8 mouse cellular contexts compared by ENCODE assay signal in genomic region chr7:120635362-120635781, GRCm38 (mm10). TPM values are rescaled to one million over a fixed set of nuclear protein-coding genes. Genes with fewer than 3 reads are reported as not detected.
A peak's percentile ranks its signal among the peaks of the same experiment; 100 is the strongest.
DNase-seq lines count a peak whose midpoint lies in the region; ATAC-seq and TF ChIP-seq lines count a peak whose summit lies in the region.

No protein-coding gene starts in this region.

- peak overlapping the region; percentile 97 for H3K9ac ChIP-seq in embryonic facial prominence, embryonic 13.5 days
- peak overlapping the region; percentile 94 for H3K9ac ChIP-seq in neural tube, embryonic 14.5 days (replicated peaks; ENCODE audit: low read depth, low read length)

- peak; percentile 23; the same call in 1 of the 2 replicates for ATAC-seq in embryonic facial prominence, embryonic 13.5 days (ENCODE audit: insufficient number of reproducible peaks, insufficient read depth, low FRiP score, low TSS enrichment, low read depth)
- no peak; the same call in 1 of the 2 replicates for ATAC-seq in neural tube, embryonic 14.5 days (ENCODE audit: low read depth)

- no peak for DNase-seq in left cerebral cortex, adult 2 months (ENCODE audit: extremely low spot score in 1 of 2, low spot score in 2 of 2)
- DNase-seq in left cerebral cortex, postnatal 4 days = no peak
- no peak for DNase-seq in limb, embryonic 10.5 days (ENCODE audit: low spot score)
- no peak for DNase-seq in left cerebral cortex, postnatal 14 days (ENCODE audit: low spot score in 2 of 2)
- DNase-seq in spleen, adult 12 weeks (ENCODE audit: low spot score) = no peak
- DNase-seq in adrenal gland, postnatal 4 days (ENCODE audit: low spot score in 2 of 2) = no peak

- H3K4me1 ChIP-seq in embryonic facial prominence, embryonic 13.5 days = peaks cover 17% of the 10 kb centered on the region
- H3K4me1 ChIP-seq in limb, embryonic 10.5 days = peaks cover 14% of the 10 kb centered on the region
- H3K4me1 ChIP-seq in neural tube, embryonic 14.5 days (ENCODE audit: control insufficient read depth, insufficient read depth, low read length) = peaks cover 9% of the 10 kb centered on the region

- H3K27me3 ChIP-seq in embryonic facial prominence, embryonic 13.5 days = no peaks in the 10 kb centered on the region
- H3K27me3 ChIP-seq in limb, embryonic 10.5 days (ENCODE audit: low read depth, poor library complexity, severe bottlenecking) = no peaks in the 10 kb centered on the region
- H3K27me3 ChIP-seq in neural tube, embryonic 14.5 days (ENCODE audit: control insufficient read depth, insufficient read depth, low read length) = no peaks in the 10 kb centered on the region

- no peaks in the 10 kb centered on the region for H3K9me3 ChIP-seq in embryonic facial prominence, embryonic 13.5 days
- no peaks in the 10 kb centered on the region for H3K9me3 ChIP-seq in limb, embryonic 10.5 days (replicated peaks)
- no peaks in the 10 kb centered on the region for H3K9me3 ChIP-seq in neural tube, embryonic 14.5 days (ENCODE audit: control insufficient read depth, low read length)

- H3K27ac ChIP-seq in left cerebral cortex, adult 2 months = peak overlapping the region; percentile 97
- peak overlapping the region; percentile 97 for H3K27ac ChIP-seq in embryonic facial prominence, embryonic 13.5 days
- H3K27ac ChIP-seq in limb, embryonic 10.5 days = peak overlapping the region; percentile 92
- H3K27ac ChIP-seq in neural tube, embryonic 14.5 days (ENCODE audit: low read depth, low read length) = peak overlapping the region; percentile 89

- intact Hi-C loops in left cerebral cortex, adult 2 months (cut with DNase I) = loop anchor here (10.0 kb wide), 2 partner anchors 399 to 489 kb away; partner anchors contain the start of gene Mettl9
- intact Hi-C loops in left cerebral cortex, postnatal 4 days (cut with DNase I) = no loop called here
- intact Hi-C loops in left cerebral cortex, postnatal 14 days (cut with DNase I) = no loop called here

- WGBS in embryonic facial prominence, embryonic 13.5 days = under 1% methylated on average over 32 of the region's 32 CpGs
- under 1% methylated on average over 32 of the region's 32 CpGs for WGBS in limb, embryonic 10.5 days
- under 1% methylated on average over 30 of the region's 32 CpGs for whole genome bisulfite sequencing in neural tube, embryonic 14.5 days

- peaks cover 28% of the 10 kb centered on the region for H3K36me3 ChIP-seq in embryonic facial prominence, embryonic 13.5 days
- peaks cover 31% of the 10 kb centered on the region for H3K36me3 ChIP-seq in limb, embryonic 10.5 days
- peaks cover 23% of the 10 kb centered on the region for H3K36me3 ChIP-seq in neural tube, embryonic 14.5 days (ENCODE audit: control insufficient read depth, insufficient read depth, low read length)

- TF ChIP-seq CTCF in left cerebral cortex, adult 2 months (IDR thresholded peaks at IDR 0.05) = no peak

- H3K4me3 ChIP-seq in left cerebral cortex, adult 2 months = peak overlapping the region; percentile 87
- H3K4me3 ChIP-seq in embryonic facial prominence, embryonic 13.5 days = peak overlapping the region; percentile 100
- H3K4me3 ChIP-seq in limb, embryonic 10.5 days = peak overlapping the region; percentile 86
- H3K4me3 ChIP-seq in neural tube, embryonic 14.5 days (ENCODE audit: low read depth, low read length) = peak overlapping the region; percentile 99

- peak overlapping the region; percentile 96 for H3K4me2 ChIP-seq in embryonic facial prominence, embryonic 13.5 days
- H3K4me2 ChIP-seq in neural tube, embryonic 14.5 days (ENCODE audit: low read depth, low read length) = peak overlapping the region; percentile 71

RNA-seq across cellular contexts. Expression of gene Uqcrc2, which starts 0.4 kb away (rescaled TPM):
- total RNA-seq in left cerebral cortex, adult 2 months (2021) = 100 to 1,000 TPM; 234 to 239 TPM
- 100 to 1,000 TPM; 187 to 198 TPM for total RNA-seq in left cerebral cortex, postnatal 4 days (2021)
- polyA plus RNA-seq in embryonic facial prominence, embryonic 13.5 days (2015; fragmentation: Nextera tagmentation; extraction: Ambion mirVana) = 169 and 190 TPM in 2 replicates
- polyA plus RNA-seq in limb, embryonic 10.5 days (2016; fragmentation: Nextera tagmentation; extraction: Ambion mirVana) = 187 and 190 TPM in 2 replicates
- 257 and 264 TPM in 2 replicates for polyA plus RNA-seq in neural tube, embryonic 14.5 days (2014; fragmentation: Nextera tagmentation; extraction: Ambion mirVana)
- total RNA-seq in left cerebral cortex, postnatal 14 days (2021) = 100 to 1,000 TPM; 238 to 251 TPM
- total RNA-seq in adrenal gland, postnatal 4 days (2021) = 100 to 1,000 TPM; 295 to 326 TPM

RNA-seq across cellular contexts. Expression of gene Pdzd9, which starts 34.8 kb away (rescaled TPM):
- not detected for total RNA-seq in left cerebral cortex, adult 2 months (2021)
- under 1 TPM in 1 of 2 experiments, not detected in 1; 0.26 TPM for total RNA-seq in left cerebral cortex, postnatal 4 days (2021)
- polyA plus RNA-seq in embryonic facial prominence, embryonic 13.5 days (2015; fragmentation: Nextera tagmentation; extraction: Ambion mirVana) = 0.39 and 0.54 TPM in 2 replicates
- polyA plus RNA-seq in limb, embryonic 10.5 days (2016; fragmentation: Nextera tagmentation; extraction: Ambion mirVana) = 0.36 and 0.46 TPM in 2 replicates
- polyA plus RNA-seq in neural tube, embryonic 14.5 days (2014; fragmentation: Nextera tagmentation; extraction: Ambion mirVana) = 0.71 and 0.74 TPM in 2 replicates
- under 1 TPM in 1 of 2 experiments, not detected in 1; 0.29 TPM for total RNA-seq in left cerebral cortex, postnatal 14 days (2021)
- not detected for total RNA-seq in adrenal gland, postnatal 4 days (2021)

RNA-seq across cellular contexts. Expression of gene Mosmo, which starts 42.0 kb away (rescaled TPM):
- 10 to 100 TPM; 71.2 to 82.8 TPM for total RNA-seq in left cerebral cortex, adult 2 months (2021)
- 10 to 100 TPM; 46.2 to 50.0 TPM for total RNA-seq in left cerebral cortex, postnatal 4 days (2021)
- 14.5 and 15.4 TPM in 2 replicates for polyA plus RNA-seq in embryonic facial prominence, embryonic 13.5 days (2015; fragmentation: Nextera tagmentation; extraction: Ambion mirVana)
- 13.5 and 13.9 TPM in 2 replicates for polyA plus RNA-seq in limb, embryonic 10.5 days (2016; fragmentation: Nextera tagmentation; extraction: Ambion mirVana)
- 14.1 and 15.2 TPM in 2 replicates for polyA plus RNA-seq in neural tube, embryonic 14.5 days (2014; fragmentation: Nextera tagmentation; extraction: Ambion mirVana)
- total RNA-seq in left cerebral cortex, postnatal 14 days (2021) = 10 to 100 TPM; 65.4 to 67.4 TPM
- total RNA-seq in adrenal gland, postnatal 4 days (2021) = 10 to 100 TPM; 36.2 to 41.2 TPM
